Mouse (Mus musculus): ENCODE measurements at regions not wholly inside any gene's neighbourhood (a gene's known extent, or its start where the extent isn't known, plus 50 kb on each side); places are given as distances from the start of the nearest gene placed in this dataset.

DNA sequence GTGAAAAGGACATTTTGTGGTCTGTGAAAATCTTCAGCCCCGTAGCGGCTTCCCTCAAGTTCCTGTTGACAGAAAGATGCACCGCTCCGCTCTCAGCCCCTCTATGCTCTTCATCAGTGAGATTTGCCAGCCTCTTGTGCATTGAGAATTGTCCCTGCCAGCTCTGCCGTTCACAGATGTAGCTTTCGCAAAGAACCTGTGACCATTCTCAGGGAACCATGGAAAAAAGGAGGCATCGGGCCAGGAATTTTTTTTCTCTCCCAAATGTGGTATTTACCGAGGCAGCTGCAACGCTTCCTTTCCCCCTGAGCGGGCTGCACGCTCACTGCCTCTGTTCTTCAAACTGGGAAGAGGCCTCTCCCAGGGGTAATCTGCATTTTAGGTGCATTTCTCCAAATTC, 184.4 kb downstream of the Pdgfra start:
- intact Hi-C loops (cut with DNase I; ENCODE audit: low total_unique reads): no loop called here
- DNase-seq: peak; percentile 5

DNA sequence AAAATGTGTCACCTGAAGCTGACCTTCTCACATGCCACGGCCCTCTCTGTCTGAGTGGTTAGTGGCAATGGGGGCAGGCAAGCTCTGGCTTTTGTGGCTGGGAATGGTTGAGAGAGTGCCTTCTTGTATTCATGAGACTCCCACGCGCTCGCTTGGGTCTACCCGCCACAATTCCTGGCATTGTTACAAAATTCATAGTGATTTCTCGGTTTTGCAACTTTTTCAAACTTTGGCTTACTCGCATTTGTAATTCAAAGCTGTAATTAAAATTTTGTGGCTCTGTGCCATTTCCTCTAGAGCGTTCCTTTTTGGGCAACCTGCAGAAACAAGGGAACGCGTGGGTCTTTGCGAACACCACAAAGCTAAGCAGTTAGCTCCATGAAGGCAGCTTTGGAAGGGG, 186.3 kb downstream of the Pdgfra start:
- intact Hi-C loops (cut with DNase I; ENCODE audit: low total_unique reads): no loop called here
- DNase-seq: no peak

DNA sequence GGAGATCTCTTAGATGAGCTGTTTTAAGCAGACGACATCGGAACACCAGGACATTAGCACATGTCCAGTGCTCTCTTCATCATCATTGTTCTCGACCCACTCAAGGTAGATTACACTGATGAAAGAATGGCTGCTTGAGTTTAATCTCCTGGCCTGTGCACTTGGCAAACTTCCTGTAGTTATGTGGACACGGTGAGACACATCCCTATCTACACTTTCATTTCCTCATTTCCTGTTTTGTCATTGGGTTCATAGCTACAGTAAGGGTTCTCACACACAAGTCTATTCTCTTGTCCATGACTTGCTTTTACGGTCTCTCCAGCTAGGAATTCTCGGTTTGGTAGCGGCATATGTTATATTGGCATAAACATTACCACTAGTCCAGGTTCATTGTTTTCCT, 190.5 kb downstream of the Pdgfra start:
- intact Hi-C loops (cut with DNase I; ENCODE audit: low total_unique reads): no loop called here

DNA sequence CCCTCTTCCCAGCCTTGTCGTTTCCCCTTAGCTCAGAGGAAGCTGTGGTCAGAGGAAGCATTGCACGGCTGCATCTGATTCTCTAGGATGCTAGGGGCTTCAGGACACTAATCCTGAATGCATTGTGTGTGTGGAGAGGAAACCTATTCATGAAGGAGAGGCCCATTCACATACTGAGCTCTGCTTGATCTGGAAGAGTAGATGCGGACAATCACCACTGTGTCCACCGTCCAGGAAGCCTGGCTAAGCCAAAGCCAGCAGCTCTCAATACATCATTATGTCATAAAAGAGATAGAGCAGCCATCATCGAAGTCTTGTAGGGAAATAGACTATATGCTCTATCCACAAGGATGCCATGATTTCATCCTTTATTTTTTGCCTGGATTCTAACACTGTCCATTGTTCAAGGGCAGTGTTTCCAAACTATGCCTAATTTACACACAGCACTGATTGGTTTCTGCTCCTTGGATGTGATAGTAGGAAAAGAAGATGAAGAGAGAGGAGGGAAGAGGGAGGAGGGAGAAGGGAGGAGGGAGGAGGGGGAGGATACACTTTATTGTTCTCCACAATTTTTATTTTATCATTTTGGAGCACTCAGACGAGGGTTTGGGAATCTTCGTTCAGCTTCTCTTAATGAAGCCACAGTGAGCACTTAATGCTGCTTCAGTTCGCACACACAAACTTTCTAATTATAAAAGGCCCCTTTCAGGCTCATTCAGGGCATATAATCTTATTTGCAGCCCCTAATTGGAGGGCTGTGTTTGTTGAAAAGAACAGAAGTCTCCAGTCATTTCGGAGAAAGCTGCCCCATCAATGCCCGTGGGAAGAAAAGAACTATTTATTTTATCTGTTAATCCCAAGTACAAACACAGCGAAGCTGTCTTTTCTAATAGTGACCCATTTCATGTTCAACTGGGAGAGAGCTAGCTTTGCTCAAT, 195.0 kb downstream of the Pdgfra start:
- no peak for DNase-seq
- intact Hi-C loops (cut with DNase I; ENCODE audit: low total_unique reads): no loop called here

More for the DNA sequence above, 190.5 kb downstream of the Pdgfra start:
- no peak for DNase-seq

DNA sequence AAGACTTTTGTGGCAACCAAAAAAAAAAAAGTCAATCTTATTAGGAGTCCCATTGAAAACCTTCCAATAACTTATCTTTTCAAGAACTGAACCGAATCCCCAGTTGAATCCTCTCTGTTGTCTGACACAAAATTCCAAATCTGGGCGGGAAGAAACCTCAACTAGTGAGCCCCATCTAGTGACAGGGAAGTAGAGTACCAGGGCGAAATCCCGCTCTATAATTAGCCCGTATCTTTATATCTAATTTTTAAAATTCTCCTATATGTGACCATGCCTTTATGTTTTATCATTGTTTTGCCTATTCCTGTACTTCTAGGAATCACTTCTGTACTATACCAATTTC, 195.7 kb downstream of the Pdgfra start:
- intact Hi-C loops (cut with DNase I; ENCODE audit: low total_unique reads): no loop called here
- no peak for DNase-seq

DNA sequence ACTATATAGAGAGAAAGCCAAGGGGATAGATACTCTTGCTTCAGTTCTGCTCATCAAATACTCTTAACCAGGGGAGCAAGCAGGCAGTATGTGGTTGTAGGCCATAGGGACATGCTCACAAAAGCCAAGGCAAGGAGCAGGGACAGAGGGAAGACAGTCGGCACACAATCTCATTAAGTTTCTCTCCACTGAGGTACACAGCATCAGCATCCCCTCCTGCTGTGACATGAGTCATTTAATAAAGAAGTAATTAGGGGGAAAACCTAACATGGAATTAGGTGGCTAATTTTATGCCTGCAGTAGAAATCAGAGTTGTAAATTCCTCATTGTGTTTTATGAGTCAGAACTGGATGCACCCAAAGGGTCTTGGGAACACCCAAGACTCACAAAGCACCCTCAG, 203.2 kb downstream of the Pdgfra start:
- DNase-seq: no peak
- intact Hi-C loops (cut with DNase I; ENCODE audit: low total_unique reads): no loop called here

DNA sequence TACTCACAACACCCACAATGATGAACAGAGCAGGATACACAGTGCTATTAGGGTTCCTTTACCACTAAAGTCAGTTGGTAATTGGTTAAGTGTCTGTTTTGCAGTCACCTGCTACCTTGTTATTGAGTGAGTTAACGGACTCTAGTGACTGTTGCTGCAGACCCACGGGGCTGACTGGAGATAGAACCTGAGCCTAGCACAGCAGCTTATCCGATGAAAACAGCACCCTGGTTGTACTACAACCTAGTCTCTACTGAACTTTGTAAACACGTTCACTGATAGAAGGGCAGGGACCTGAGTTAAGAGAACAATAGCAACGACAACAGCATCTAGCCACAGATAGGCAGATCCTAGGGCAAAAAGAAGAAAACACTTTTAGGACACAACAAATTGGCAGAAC, 206.8 kb downstream of the Pdgfra start:
- no peak for DNase-seq
- intact Hi-C loops (cut with DNase I; ENCODE audit: low total_unique reads): no loop called here

DNA sequence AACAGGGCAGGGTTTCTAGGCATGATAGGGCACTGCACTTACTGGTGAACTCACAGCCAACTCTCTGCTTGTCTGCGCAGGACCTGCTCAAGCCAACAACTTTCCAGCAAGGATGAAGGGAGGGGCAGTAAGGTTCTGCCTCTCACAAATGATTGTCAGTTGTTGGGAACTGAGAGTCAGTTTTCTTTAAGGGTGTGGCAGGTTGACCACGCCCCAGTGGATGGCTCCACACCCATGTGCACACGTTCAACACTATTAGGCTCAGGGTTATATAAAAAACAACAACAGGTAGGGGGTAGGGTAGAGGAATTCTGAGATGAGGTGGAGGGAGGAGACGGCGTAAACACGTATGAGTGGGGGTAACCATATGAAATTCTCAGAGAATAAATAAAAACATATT, 210.9 kb upstream of the Kit start:
- intact Hi-C loops (cut with DNase I; ENCODE audit: low total_unique reads): no loop called here
- no peak for DNase-seq

DNA sequence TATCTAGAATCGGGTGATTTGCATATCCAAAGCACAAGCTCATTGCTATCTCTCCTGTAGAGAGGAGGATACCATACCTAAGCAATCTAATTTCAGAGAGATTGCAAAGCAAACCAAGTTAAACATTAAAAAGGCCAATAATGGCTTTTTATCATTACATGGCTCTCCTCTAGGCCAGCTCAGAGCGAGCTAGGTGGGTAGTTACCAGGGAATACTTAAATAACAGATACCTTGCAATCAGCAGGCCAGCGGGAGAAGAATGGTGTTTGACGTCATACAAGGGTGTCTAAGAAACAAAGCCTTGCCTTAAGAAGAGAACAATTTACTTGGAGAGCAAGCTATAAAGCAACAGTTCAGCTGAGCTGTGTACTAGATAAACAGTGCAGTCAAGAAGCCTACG, 207.4 kb upstream of the Kit start:
- intact Hi-C loops (cut with DNase I; ENCODE audit: low total_unique reads): no loop called here
- no peak for DNase-seq

DNA sequence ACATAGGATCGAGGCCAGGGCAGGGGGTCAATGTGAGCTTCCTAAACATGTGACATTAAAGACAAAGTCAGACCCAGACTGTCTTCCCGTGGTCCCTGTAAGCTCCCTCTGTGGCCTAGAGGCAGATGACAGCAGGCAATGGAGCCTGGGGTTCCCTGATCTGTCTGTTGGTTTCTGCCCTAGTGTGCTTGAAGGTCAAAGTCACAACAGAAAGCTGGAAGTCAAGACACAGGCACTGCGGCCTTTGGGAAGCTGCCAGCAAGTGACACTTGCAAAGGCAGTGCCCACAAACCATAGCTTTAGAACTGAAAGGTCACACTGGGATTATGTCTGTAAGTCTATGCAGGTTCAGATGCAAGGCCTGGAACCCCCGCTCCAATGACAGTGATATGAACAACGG, 206.0 kb upstream of the Kit start:
- DNase-seq: no peak
- intact Hi-C loops (cut with DNase I; ENCODE audit: low total_unique reads): no loop called here

DNA sequence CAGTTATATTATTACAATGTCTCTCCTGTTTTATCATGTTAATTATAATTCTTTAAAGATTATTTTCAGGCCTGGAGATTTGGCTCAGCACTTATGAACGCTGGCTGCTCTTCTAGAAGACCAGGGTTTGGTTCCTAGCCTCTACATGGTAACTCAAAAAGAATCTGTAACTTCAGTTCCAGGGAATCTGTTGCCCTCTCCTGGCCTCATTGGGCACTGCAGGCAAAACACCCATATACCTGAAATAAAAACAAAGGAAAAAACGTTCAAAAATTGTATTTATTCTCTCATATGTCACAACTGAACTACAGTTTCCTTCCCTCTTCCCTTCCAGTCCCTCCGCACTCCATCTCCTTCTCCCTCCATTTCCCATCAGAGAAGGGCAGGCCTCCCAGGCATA, 201.9 kb upstream of the Kit start:
- no peak for DNase-seq
- intact Hi-C loops (cut with DNase I; ENCODE audit: low total_unique reads): loop anchor here (10.0 kb wide), 1 partner anchor 158 kb away; no protein-coding TSS in a partner anchor

DNA sequence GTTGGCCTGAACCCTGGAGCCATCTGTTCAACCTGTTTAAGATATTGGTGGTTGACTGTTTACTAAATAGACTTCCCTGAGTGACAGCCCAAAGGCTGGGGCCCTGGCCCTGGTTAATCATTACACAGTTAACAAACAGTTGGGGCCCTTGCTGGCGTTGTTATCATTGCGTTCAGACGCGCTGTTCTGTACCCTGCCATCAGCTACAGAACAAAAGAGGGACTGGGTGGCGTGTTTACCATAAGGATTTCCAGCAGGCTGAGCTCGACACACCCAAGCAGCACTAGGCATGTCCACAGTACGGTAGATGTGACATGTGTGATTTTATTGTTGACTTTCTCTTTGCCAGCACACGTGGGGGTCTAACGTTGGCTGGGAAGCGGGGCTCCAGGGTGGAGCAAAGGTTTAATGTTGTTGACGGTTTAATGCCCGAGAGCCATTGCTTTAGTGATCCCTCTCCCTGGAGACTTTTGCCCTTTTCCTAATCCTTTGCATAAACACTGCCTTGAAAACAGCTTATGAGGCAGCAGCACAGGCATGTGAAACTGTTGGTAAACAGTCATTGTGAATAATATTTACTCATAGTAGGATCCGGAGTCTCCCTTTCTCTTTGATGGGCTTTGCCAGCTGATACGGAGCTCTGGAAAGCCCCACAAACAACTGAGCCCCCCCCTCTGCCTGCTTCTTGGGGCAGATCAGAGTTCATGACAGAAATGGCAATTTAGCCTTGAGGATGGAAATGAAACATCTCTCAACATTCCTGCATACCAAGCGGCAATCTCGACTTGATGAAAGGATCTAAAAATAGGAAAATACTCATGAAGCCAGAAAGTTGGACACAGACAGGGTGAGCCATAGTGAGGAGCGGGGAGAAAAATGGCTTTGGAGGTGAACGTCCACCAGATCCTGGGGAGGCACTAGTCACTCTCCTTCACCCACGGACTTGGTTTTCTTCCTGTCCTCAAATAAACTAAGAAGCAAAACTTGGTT, 197.1 kb upstream of the Kit start:
- intact Hi-C loops (cut with DNase I; ENCODE audit: low total_unique reads): loop anchor here (10.0 kb wide), 1 partner anchor 163 kb away; no protein-coding TSS in a partner anchor
- DNase-seq: no peak

DNA sequence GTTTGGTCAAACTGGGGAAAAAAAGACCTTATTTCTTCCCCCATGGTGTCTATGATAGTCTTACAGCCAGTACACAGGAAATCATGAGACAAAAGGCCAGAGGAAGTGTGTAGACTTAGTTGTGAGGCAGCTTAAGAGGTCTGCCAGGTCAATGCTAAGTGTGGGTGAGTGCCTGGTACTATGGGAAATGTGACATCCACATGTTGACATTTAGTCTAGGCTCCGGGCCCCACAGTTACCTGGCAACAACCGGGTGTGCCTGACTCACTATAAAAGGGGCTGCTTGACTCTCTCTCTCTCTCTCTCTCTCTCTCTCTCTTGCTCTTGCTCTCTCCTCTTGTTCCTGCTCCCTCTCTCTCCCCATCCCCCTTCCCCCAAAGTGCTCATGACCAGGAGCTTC, 196.1 kb upstream of the Kit start:
- intact Hi-C loops (cut with DNase I; ENCODE audit: low total_unique reads): loop anchor here (10.0 kb wide), 1 partner anchor 164 kb away; no protein-coding TSS in a partner anchor
- DNase-seq: no peak

DNA sequence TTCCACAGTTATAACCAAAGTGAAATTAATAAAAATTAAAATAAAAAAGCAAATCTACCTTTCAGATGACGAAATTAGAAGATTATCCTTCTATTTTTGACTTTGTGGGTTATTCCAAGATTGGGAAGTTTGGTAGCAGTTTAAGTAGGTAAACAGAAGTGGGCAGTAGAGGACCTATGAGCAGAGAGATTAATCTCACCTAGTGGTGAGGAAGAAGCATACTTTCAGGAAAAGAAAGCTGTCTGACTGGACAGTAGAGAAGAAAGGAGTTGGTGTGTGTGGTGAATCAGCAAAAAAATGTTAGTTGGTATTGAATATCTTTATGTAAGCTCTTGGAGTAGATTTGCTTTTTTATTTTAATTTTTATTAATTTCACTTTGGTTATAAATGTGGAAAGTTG, 194.4 kb upstream of the Kit start:
- DNase-seq: no peak
- intact Hi-C loops (cut with DNase I; ENCODE audit: low total_unique reads): no loop called here

DNA sequence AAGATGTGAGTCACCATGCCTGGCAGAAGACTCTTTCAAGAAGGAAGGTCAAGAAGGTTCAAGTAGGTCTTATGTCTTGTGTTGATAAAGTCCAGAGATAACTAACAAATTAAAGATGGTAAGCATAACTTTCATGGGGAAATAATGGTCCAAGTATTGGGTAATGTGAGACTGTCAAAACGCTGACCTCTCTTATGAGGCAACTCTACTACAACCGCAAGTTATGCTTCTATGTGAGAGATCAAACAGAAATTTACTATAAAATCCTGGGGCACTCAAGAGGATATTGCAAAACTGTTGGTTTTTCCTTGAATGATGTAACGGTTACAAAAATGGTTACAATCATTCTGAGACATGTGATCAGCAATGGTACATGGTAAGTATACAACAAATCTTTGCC, 192.6 kb upstream of the Kit start:
- DNase-seq: no peak
- intact Hi-C loops (cut with DNase I; ENCODE audit: low total_unique reads): no loop called here

DNA sequence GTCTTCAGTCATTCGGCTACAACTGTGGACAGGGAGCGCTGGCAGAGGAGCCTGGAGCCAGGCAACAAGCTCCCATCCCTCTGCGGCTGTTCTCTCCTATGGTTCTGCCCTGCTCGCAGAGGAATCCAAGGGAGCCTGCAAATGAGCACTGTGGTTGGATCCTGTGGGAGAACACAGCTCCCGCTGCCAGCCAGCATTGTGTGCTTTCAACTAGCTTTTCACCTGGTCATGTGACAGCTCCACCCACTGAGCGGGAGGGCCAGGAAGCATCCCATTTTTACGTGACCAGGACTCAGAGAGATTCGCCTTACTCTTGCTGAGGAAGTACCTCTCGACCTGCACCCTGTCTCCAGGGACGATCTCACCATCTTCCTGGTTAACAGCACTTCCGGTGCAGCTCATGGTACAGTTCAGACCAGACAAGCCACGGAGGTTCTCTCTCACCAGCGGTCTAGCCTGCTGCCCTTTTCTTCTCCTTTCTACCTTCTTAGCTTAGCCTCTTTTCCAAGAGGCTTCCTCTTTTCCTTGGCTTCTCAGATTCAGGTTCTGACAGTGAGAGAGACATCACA, 186.7 kb upstream of the Kit start:
- no peak for DNase-seq
- intact Hi-C loops (cut with DNase I; ENCODE audit: low total_unique reads): no loop called here

DNA sequence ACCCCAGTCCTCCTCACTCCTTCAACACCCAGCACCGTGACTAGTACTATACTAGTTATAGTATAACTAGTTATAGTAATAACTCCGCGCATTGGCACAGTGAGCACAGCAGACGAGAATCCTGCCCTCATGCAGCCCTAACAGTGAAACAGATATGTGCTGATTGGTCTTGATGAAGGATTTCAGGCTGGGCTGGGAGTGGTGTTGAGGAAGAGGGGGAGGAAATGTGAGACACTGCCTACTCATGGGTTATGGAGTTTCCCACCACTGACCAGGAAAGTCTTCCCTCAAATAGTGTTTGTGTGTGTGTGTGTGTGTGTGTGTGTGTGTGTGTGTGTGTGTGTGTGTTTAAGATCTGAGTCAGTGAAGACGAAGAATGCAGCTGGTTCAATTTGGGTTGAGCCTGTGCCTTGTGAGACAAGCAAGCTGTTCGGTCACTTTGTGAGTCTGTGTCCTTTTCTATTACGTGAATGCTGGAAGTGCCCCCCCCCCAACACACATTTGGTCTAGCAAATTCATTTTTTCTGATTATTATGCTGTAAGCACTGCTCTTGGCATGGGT, 185.9 kb upstream of the Kit start:
- intact Hi-C loops (cut with DNase I; ENCODE audit: low total_unique reads): no loop called here
- no peak for DNase-seq

DNA sequence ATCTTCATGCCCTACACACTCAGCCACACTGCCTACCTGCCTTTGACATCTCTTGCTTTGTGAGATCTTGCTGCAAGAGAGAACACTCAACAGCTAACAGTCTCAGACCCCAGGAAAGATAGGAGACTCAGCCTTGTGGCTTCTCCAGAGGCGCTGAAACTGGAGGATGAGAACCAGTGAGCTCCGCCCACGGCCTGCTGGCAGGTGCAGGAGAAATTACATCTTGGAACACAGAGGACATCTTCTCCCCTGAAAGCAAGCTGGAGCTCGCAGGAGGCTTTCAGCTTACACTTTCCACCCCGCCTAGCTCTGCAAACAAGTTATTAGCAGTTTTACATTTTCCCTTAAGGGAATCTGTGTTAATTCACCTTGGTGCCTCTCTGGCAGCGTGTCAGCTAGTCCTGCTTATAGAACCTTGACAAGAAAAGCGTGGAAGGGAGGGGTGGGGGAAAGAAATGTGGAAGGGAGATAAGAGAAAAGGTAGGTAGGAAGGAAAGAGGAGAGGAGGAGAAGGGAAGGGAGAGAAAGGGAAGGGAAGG, 185.2 kb upstream of the Kit start:
- no peak for DNase-seq
- intact Hi-C loops (cut with DNase I; ENCODE audit: low total_unique reads): no loop called here

DNA sequence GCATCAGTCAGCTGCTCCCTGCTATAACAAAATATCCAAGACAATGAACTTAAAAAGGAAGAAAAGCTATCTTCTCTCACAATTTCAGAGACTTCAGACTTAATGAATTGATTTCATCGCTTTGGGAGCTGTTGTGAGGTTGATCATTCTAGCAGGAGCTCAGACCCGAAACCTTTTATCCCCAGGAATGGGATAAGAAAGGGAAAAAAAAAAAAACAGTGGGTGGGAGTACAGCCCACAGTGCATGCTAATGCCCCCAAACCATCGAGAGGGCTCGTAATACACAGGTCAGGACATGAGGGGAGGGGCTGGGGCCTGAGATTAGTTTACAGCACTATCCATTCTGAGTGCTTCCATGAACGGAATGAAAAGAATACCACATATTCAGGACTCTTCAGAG, 175.9 kb upstream of the Kit start:
- intact Hi-C loops (cut with DNase I; ENCODE audit: low total_unique reads): no loop called here
- DNase-seq: no peak

DNA sequence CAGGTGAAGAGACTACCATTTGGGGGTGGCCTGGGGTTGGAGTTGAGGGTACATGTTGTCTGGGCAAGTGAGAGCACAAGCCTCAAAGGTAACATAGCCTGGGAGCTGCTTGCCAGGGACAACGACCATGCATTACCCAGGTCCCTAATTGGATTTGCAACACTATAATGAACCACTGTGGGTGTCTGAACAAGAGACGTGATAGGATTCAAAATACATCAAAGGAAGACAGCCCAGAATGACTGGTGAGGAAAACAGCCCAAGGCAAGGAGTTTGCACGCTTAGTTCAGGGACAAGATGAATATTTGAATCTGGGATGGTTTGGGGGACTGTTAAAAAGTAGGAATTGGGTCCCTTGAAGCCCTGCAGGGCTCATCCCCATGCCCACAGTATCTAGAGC, 173.0 kb upstream of the Kit start:
- no peak for DNase-seq
- intact Hi-C loops (cut with DNase I; ENCODE audit: low total_unique reads): no loop called here

Data from gastrocnemius, postnatal 14 days (tissue).